Mouse (Mus musculus) 3134 (cell line): Measurements from ENCODE around the gene Gm45785.
A peak's percentile ranks its signal among the peaks of the same experiment; 100 is the strongest.
"Not testable (repeated sequence)": the region's sequence is repeated elsewhere in the genome, so short reads cannot be mapped to it uniquely, and the experiment has no call there.

Experiments used
- DNase-seq: peaks from one replicate; pipeline ENCODE4 v3.0.0-alpha.2; 2011; ENCODE audit warnings: low spot score; ENCODE audit not compliant: insufficient read length; ENCODE audit errors: extremely low read depth

Gene Gm45785

DNA sequence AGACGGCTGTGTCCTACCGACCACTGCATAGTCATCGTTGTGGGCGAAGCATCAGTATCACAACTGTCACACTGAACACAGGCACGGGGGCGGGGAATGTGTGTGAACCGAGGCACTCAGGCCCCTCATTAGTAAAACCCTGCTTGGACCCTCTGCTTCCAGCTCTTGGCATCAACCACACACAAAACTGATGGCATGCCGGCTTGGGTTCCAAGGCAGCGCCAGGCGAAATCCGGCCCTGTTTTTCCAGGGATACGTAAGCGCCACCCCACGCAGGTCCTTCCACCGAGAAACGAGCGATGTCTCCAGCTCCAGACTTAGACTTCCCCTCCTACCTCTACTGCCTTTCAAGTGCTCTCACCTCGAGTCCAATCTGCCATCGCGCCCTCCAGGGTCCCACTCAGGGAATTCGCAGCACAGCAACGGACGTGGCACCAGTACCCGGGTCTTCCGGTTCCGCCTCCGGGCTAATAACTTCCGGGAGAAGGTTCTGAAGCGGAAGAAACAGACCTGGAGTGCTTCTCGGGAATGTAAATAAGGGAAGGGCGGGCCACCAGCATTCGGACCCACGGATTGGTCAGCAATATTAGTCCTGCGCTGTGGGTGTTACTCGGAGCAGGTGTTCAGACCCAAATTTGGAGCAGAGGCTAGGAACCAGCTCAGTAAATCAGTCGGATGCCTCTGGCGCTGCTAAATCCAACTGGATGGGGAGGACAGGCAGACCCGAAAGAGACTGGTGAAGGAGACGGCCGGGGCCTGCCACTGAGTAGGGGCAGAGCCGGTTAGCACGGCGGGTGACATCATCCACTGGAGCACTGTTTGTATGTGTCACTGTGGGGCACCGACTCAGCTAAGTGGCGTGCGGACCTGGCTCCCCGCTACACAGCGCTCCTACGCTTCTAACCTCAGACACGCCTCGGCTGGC lies at the start of gene Gm45785:
Gm45785 (minus strand) TSS at position 472 of the 925 bp plus-strand sequence.
- peak; percentile 85 for DNase-seq

DNA sequence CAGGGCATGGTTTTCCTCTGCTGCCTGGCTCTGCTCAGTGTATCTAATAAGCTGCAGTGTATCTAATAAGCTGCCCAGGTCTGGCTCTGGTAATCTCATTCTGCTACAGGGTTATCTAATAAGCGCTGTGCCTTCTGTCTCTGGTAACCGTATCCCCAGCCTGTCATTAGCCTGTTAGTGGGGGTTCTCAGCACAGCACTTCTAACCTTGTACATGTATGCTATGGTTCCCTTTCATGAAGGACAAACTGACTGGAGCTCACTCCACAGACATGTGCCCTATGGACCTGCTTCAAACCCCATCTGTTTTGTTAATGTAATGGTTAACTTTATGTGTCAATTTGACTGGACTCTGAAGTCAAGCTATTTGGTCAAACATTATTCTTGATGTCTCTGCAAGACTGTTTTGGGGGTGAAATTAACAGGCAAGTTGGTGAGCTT lies 49.5 kb upstream of the Gm45785 start:
- DNase-seq = no peak

DNA sequence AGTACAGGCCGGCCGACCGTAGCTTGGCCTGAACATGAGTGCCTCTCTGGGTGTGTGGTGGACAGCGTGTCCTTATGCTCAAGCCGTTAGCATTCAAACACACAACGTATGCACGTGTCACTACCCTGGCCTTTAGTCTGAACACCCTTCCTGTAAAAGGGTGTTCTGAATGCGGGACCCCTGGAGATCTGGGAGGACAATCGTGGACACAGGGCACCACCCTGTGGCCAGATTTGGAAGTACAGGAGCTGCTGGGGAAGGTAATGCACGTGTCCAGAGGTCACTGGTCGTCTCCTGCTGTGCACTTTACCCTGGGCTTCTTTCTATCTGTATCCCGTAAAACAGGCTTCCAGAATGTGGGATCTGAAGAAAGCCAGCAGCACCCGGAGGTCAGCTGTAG lies 47.1 kb upstream of the Gm45785 start:
- DNase-seq = peak; percentile 38

GRCm38 (mm10) chr7:140902036-140902875 lies 46.1 kb upstream of the Gm45785 start:
- no peak for DNase-seq

DNA sequence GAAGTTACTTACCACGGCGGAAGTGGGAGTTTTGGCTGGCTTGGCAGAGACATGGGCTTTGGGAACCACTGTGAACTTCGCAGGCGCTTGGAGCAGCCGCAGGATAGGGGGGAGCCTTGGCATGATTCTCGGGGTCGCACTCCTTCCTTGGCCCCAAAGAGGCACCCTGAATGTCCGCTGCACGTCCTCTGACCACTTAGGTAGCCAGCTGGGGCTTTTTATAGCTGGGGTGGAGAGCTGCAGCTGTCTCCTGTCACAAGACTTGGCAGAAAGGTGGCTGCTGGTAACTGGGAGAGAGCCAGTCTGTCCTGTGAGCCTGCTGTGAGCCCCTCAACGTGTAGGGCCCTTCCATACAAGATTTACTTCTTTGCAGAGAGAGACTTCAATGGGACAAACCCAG lies 44.1 kb upstream of the Gm45785 start, which contains the start of gene Cox8b:
Cox8b (minus strand) TSS at position 227 of the 400 bp plus-strand sequence.
- no peak for DNase-seq

GRCm38 (mm10) chr7:140899121-140899520 lies 43.0 kb upstream of the Gm45785 start:
- no peak for DNase-seq

DNA sequence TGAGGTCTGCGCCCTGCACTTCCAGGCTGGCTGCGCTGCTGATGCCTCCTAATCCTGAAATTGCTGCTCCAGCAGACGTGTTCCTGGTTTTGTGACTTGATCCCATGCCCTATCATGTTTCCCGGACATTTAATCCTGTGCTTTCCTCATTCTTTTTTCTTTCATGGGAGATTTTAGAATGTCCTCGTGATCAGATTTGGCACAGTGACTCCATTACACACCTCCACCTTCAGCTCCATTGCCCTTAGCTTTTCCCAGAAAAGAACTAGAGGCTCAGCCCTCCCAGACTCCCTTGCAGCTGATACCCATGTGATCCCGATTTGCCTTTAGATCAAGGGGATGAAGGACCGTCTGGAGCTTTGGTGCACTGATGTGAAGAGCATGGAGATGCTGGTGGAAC lies 41.7 kb upstream of the Gm45785 start:
- no peak for DNase-seq

- DNase-seq = no peak
Observed at GRCm38 (mm10) chr7:140894611-140895010, 38.5 kb upstream of the Gm45785 start.

DNA sequence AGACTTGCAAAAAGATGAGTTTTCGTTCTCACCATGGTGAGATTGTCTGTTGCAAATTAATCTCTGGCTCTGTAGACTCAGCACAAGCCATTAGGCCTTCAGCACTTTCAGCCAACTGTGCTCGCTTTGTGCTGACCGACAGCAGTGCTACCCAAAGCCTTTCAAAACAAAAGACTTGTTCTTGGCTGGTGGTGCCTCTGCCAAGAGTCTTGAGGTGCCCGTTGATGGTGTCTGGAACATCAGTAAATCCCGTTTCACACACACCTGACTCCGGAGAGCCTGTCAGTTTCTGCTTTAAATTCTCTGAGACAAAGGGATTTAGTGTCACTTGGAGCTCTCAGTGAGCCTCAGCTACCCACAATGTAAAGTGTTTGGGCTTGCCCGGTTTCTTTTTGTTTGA lies 37.9 kb upstream of the Gm45785 start:
- no peak for DNase-seq

DNA sequence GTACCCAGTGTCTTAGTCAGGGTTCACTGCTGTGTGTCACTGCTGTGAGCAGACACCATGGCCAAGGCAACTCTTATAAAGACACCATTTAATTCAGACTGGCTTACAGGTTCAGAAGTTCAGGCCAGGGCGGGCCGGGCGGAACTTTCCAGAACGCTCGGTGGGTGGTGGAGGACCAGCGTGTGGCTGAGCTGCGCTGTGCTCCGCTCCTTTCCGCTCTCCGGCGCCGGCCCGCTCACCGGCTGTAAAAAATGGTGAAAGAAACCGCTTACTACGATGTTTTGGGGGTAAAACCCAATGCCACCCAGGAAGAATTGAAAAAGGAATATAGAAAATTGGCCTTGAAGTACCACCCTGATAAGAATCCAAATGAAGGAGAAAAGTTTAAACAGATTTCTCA lies 34.5 kb upstream of the Gm45785 start:
- not testable (repeated sequence) for DNase-seq

DNA sequence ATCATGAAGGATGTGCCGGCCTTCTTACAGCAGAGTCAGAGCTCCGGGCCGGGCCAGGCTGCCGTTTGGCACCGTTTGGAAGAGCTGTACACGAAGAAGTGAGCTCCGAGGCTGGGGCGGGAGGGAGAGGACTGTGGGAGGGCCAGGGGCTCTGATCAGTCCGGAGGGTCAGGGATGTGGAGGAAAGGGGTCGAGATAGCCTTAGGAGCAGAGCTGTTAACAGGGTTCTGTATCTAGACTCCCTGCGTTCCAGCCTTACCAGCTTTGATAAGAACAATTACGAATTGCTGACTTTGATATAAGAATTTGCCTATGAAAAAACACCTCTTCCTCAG lies 26.3 kb upstream of the Gm45785 start:
- no peak for DNase-seq

- DNase-seq = peak; percentile 95
Observed at GRCm38 (mm10) chr7:140881696-140882468, 25.8 kb upstream of the Gm45785 start, which contains the start of the genes Psmd13 and Sirt3. Psmd13 (plus strand) TSS chr7:140881968. Sirt3 (minus strand) TSS chr7:140882309.

GRCm38 (mm10) chr7:140880865-140881515 lies 24.9 kb upstream of the Gm45785 start:
- DNase-seq = no peak

GRCm38 (mm10) chr7:140880419-140880818 lies 24.3 kb upstream of the Gm45785 start:
- DNase-seq = no peak

- DNase-seq = no peak
Observed at GRCm38 (mm10) chr7:140879355-140879754, 23.2 kb upstream of the Gm45785 start.

DNA sequence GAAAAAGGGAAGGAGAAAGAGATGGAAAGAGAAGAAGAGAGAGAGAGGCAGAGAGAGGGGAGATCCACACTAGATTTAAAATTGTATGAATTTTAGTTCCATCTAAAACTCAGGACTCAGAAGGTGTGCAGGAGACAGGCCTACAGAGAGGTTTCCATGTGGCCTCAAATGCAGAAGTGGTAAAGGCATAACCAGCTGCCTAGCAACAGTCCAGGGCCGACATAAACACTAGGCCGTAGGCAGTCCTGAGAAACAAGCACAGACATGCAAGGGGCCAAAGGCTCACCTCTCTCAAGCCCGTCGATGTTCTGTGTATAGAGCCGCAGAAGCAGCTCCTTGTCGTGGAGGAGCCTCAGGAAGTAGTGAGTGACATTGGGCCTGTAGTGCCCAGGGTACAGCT lies 21.2 kb upstream of the Gm45785 start:
- DNase-seq = no peak

DNA sequence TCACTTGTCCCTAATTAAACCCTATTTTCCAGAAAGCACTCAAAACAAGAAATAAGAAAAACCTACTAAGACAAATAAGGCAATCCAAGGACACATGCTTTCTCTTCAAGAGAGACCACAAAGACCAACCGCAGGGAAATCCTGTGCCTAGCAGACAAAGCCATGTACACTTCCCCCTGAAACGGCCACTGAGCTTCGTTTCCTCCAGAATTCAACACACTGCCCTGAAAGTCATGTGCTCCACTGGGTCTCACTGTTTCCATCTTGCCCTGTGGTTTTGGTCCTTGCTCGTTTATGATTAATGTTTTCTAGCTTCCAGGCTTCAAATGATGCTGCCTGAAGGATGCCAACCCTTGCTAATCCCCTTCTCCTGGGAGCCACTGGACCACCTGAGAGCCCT lies 18.1 kb upstream of the Gm45785 start:
- no peak for DNase-seq

GRCm38 (mm10) chr7:140864761-140865160 lies 8.6 kb upstream of the Gm45785 start:
- DNase-seq = no peak

DNA sequence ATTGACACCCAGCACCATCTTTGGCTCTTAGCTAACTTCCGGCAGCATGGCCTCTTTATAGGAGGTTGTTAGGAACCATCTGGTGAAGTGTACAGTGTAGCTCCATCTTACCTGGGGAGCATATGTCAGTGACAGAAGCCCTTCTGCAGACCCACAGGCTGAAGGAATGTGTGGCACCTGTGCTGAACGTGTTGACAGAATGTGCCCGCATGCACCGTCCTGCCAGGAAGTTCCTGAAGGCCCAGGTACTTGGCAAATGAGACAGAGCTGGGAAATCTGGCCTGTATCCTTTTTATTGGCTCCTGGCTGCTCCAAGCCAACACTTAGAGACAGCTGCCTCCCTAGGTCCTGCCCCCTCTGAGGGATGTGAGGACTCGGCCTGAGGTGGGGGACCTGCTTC lies 4.6 kb upstream of the Gm45785 start:
- DNase-seq = no peak

DNA sequence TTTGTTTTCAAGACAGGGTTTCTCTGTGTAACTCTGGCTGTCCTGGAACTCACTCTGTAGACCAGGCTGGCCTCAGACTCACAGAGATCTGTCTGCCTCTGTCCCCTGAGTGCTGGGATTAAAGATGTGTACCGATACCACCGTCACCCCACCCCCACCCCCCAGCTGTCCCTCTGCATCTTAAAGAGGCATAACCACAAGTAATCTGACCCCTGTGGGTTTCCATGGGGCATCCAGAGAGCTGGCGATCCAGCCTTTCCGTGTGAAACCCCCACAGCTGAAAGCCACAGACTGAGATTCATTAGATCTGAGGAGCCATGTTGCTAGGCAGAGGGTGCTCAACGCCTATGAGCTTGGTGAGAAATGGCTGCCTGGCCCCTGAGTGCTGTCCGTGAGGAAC lies 3.9 kb upstream of the Gm45785 start:
- DNase-seq = no peak
